Mouse (Mus musculus): ENCODE measurements around the gene Ncbp3. TPM values are rescaled to one million over a fixed set of nuclear protein-coding genes. Genes with fewer than 3 reads are reported as not detected.
A peak's percentile ranks its signal among the peaks of the same experiment; 100 is the strongest.

The Ncbp3 gene
- polyA plus RNA-seq, 1 experiment from 2014 or later = 11.3 TPM

GRCm38 (mm10) chr11:73126495-73126894, 78.9 kb downstream of the Ncbp3 start:
- WGBS = 95% methylated on average over 6 of the region's 6 CpGs
- Histone ChIP-seq H3K9ac (no peak overlapping the region), H3K4me1 (no peaks in the 10 kb centered on the region), H3K27ac (no peak overlapping the region), H3K9me3 (no peaks in the 10 kb centered on the region), H3K4me3 (no peak overlapping the region), H3K36me3 (0 out of 2 replicates have a peak, but pooled peaks cover 6% of the 10 kb centered on the region), H3K27me3 (no peaks in the 10 kb centered on the region), H3K4me2 (no peak overlapping the region)
- no peak for ATAC-seq (ENCODE audit: insufficient number of reproducible peaks, low FRiP score, low TSS enrichment, low read depth)

GRCm38 (mm10) chr11:73131020-73131419, 83.4 kb downstream of the Ncbp3 start:
- 68% methylated on average over 7 of the region's 7 CpGs for WGBS
- H3K4me2 ChIP-seq = no peak overlapping the region
- H3K27me3 ChIP-seq = no peaks in the 10 kb centered on the region
- H3K36me3 ChIP-seq = 0 out of 2 replicates have a peak, but pooled peaks cover 13% of the 10 kb centered on the region
- no peak overlapping the region for H3K4me3 ChIP-seq
- H3K4me1 ChIP-seq = peaks cover 13% of the 10 kb centered on the region
- H3K9me3 ChIP-seq = no peaks in the 10 kb centered on the region
- H3K9ac ChIP-seq = no peak overlapping the region
- H3K27ac ChIP-seq = no peak overlapping the region
- ATAC-seq (ENCODE audit: insufficient number of reproducible peaks, low FRiP score, low TSS enrichment, low read depth) = no peak

- Histone ChIP-seq H3K9ac (no peak overlapping the region), H3K4me3 (no peak overlapping the region), H3K36me3 (0 out of 2 replicates have a peak, but pooled peaks cover 13% of the 10 kb centered on the region), H3K4me1 (peaks cover 31% of the 10 kb centered on the region), H3K27ac (no peak overlapping the region), H3K27me3 (no peaks in the 10 kb centered on the region), H3K4me2 (no peak overlapping the region), H3K9me3 (no peaks in the 10 kb centered on the region)
- 91% methylated on average over 6 of the region's 6 CpGs for WGBS
- ATAC-seq (ENCODE audit: insufficient number of reproducible peaks, low FRiP score, low TSS enrichment, low read depth) = no peak
Observed at GRCm38 (mm10) chr11:73132999-73133398, 85.4 kb downstream of the Ncbp3 start.

GRCm38 (mm10) chr11:73134222-73134621, 86.6 kb downstream of the Ncbp3 start:
- H3K36me3 ChIP-seq = 0 out of 2 replicates have a peak, but pooled peaks cover 13% of the 10 kb centered on the region
- H3K27ac ChIP-seq = no peak overlapping the region
- WGBS = 44% methylated on average over 5 of the region's 5 CpGs
- ATAC-seq (ENCODE audit: insufficient number of reproducible peaks, low FRiP score, low TSS enrichment, low read depth) = no peak
- peaks cover 31% of the 10 kb centered on the region for H3K4me1 ChIP-seq
- no peaks in the 10 kb centered on the region for H3K27me3 ChIP-seq
- no peak overlapping the region for H3K9ac ChIP-seq
- no peak overlapping the region; the same call in 1 of the 2 replicates for H3K4me2 ChIP-seq
- H3K9me3 ChIP-seq = no peaks in the 10 kb centered on the region
- H3K4me3 ChIP-seq = no peak overlapping the region

- 0 out of 2 replicates have a peak, but pooled peaks cover 6% of the 10 kb centered on the region for H3K36me3 ChIP-seq
- WGBS = 76% methylated on average over 6 of the region's 6 CpGs
- H3K27ac ChIP-seq = no peak overlapping the region
- no peaks in the 10 kb centered on the region for H3K27me3 ChIP-seq
- no peak overlapping the region for H3K9ac ChIP-seq
- no peaks in the 10 kb centered on the region for H3K9me3 ChIP-seq
- H3K4me2 ChIP-seq = peak overlapping the region; percentile 85
- H3K4me3 ChIP-seq = peak overlapping the region; percentile 66
- peaks cover 31% of the 10 kb centered on the region for H3K4me1 ChIP-seq
- ATAC-seq (ENCODE audit: insufficient number of reproducible peaks, low FRiP score, low TSS enrichment, low read depth) = no peak
Observed at GRCm38 (mm10) chr11:73136587-73136986, 89.0 kb downstream of the Ncbp3 start.

GRCm38 (mm10) chr11:73137116-73137515, 89.5 kb downstream of the Ncbp3 start:
- 0 out of 2 replicates have a peak, but pooled peaks cover 5% of the 10 kb centered on the region for H3K36me3 ChIP-seq
- 27% methylated on average over 11 of the region's 11 CpGs for WGBS
- H3K4me1 ChIP-seq = peaks cover 31% of the 10 kb centered on the region
- peak overlapping the region; percentile 85 for H3K4me2 ChIP-seq
- H3K4me3 ChIP-seq = peak overlapping the region; percentile 66
- H3K27ac ChIP-seq = no peak overlapping the region
- no peaks in the 10 kb centered on the region for H3K9me3 ChIP-seq
- H3K9ac ChIP-seq = peak overlapping the region; percentile 65
- H3K27me3 ChIP-seq = no peaks in the 10 kb centered on the region
- ATAC-seq (ENCODE audit: insufficient number of reproducible peaks, low FRiP score, low TSS enrichment, low read depth) = no peak

- peak; percentile 84 for ATAC-seq (ENCODE audit: insufficient number of reproducible peaks, low FRiP score, low TSS enrichment, low read depth)
- H3K4me1 ChIP-seq = peaks cover 31% of the 10 kb centered on the region
- H3K4me2 ChIP-seq = peak within 1 kb of the TSS; percentile 85
- under 1% methylated on average over 84 of the region's 84 CpGs for WGBS
- no peak within 1 kb of the TSS for H3K27ac ChIP-seq
- H3K9ac ChIP-seq = peak within 1 kb of the TSS; percentile 65
- no peaks in the 10 kb centered on the region for H3K27me3 ChIP-seq
- 0 out of 2 replicates have a peak, but pooled peaks cover 1% of the 10 kb centered on the region for H3K36me3 ChIP-seq
- no peaks in the 10 kb centered on the region for H3K9me3 ChIP-seq
- H3K4me3 ChIP-seq = peak within 1 kb of the TSS; percentile 66
Observed at GRCm38 (mm10) chr11:73137591-73138501, 90.3 kb downstream of the Ncbp3 start, which contains the start of gene Haspin. Haspin (minus strand) TSS chr11:73138294.

Other genes with a start within 250 kb of the Ncbp3 start
- gene Atp2a3, start 86.6 kb upstream of the Ncbp3 start, polyA plus RNA-seq (2015; fragmentation: Nextera tagmentation; extraction: Ambion mirVana) = 2.5 and 2.6 TPM in 2 replicates
- 3.5 and 4.2 TPM in 2 replicates for gene P2rx1, start 48.7 kb upstream of the Ncbp3 start, polyA plus RNA-seq (2015; fragmentation: Nextera tagmentation; extraction: Ambion mirVana)
- 12.0 and 13.2 TPM in 2 replicates for gene Camkk1, start 28.8 kb upstream of the Ncbp3 start, polyA plus RNA-seq (2015; fragmentation: Nextera tagmentation; extraction: Ambion mirVana)
- gene Itgae, start 42.8 kb downstream of the Ncbp3 start, polyA plus RNA-seq (2015; fragmentation: Nextera tagmentation; extraction: Ambion mirVana) = 0.20 and 0.24 TPM in 2 replicates
- gene Haspin, start 90.5 kb downstream of the Ncbp3 start, polyA plus RNA-seq (2015; fragmentation: Nextera tagmentation; extraction: Ambion mirVana) = 10.8 and 11.0 TPM in 2 replicates
- gene P2rx5, start 112.6 kb downstream of the Ncbp3 start, polyA plus RNA-seq (2015; fragmentation: Nextera tagmentation; extraction: Ambion mirVana) = 1.2 and 2.0 TPM in 2 replicates
- 91.9 and 95.4 TPM in 2 replicates for gene Emc6, start 129.3 kb downstream of the Ncbp3 start, polyA plus RNA-seq (2015; fragmentation: Nextera tagmentation; extraction: Ambion mirVana)
- 217 and 224 TPM in 2 replicates for gene Tax1bp3, start 129.3 kb downstream of the Ncbp3 start, polyA plus RNA-seq (2015; fragmentation: Nextera tagmentation; extraction: Ambion mirVana)
- 22.0 and 24.6 TPM in 2 replicates for gene Ctns, start 151.3 kb downstream of the Ncbp3 start, polyA plus RNA-seq (2015; fragmentation: Nextera tagmentation; extraction: Ambion mirVana)
- 2.8 and 3.0 TPM in 2 replicates for gene Shpk, start 151.7 kb downstream of the Ncbp3 start, polyA plus RNA-seq (2015; fragmentation: Nextera tagmentation; extraction: Ambion mirVana)
- 0.09 and 0.13 TPM in 2 replicates for gene Trpv1, start 186.5 kb downstream of the Ncbp3 start, polyA plus RNA-seq (2015; fragmentation: Nextera tagmentation; extraction: Ambion mirVana)
- gene Trpv3, start 219.6 kb downstream of the Ncbp3 start, polyA plus RNA-seq (2015; fragmentation: Nextera tagmentation; extraction: Ambion mirVana) = 0.88 and 0.92 TPM in 2 replicates